In the genomic region with DNA sequence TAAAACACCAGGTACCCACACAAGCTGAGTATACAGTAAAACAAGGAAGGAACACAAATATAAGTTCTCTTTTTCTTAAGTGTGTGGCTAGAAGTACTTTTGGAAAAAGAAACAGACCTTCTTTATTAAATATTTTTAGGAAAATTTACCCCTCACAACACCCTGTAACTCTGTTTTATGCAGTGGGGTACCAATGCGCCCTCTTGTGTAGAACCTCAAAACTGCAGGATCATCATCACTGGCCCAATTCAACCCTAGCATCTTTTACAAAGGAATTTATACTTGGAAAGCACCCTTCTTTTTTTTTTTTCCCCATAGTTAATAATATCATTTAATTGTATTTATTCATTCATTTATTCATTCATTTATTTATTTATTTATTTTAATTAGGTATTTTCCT, we compare ENCODE assay signal across 8 mouse cellular contexts.
DNase-seq lines count a peak whose midpoint lies in the region.

No protein-coding gene starts in this region.

- DNase-seq in frontal cortex, postnatal 36 days (ENCODE audit: low spot score in 2 of 2), result peak; percentile 13 to 17
- no peak for DNase-seq in frontal cortex, postnatal 10 days (ENCODE audit: low spot score in 2 of 2)
- peak; percentile 20 for DNase-seq in lung, postnatal 14 days
- no peak for DNase-seq in lung, adult 18-20 months
- DNase-seq in cerebellum, adult 9-10 months, result peak; percentile 12
- peak; percentile 30 for DNase-seq in lung, postnatal 36 days
- DNase-seq in ovary, adult 18-20 months (ENCODE audit: low spot score), result no peak
- no peak for DNase-seq in urinary bladder, postnatal 25 days (ENCODE audit: low spot score)

Comparison
In these comparisons a context has a peak if more than half of its experiments do, and no peak if none do; other contexts are left out.
1. DNase-seq: peak in frontal cortex, postnatal 36 days (2 of 2), lung, postnatal 14 days (single experiment), cerebellum, adult 9-10 months (single experiment) and lung, postnatal 36 days (single experiment); none in frontal cortex, postnatal 10 days (0 of 2), lung, adult 18-20 months (0 of 2), ovary, adult 18-20 months (single experiment) and urinary bladder, postnatal 25 days (single experiment).